Comparison of ENCODE assay signal across 8 mouse cellular contexts in genomic region chr4:133014088-133014487, GRCm38 (mm10). TPM values are rescaled to one million over a fixed set of nuclear protein-coding genes. Genes with fewer than 3 reads are reported as not detected.
A peak's percentile ranks its signal among the peaks of the same experiment; 100 is the strongest.
DNase-seq lines count a peak whose midpoint lies in the region; ATAC-seq lines count a peak whose summit lies in the region.

No protein-coding gene starts in this region.

- peaks cover 7% of the 10 kb centered on the region; the same call in 1 of the 2 replicates for H3K27me3 ChIP-seq in heart, embryonic 12.5 days (replicated peaks)
- H3K27me3 ChIP-seq in forebrain, embryonic 12.5 days = peaks cover 20% of the 10 kb centered on the region
- H3K27me3 ChIP-seq in liver, embryonic 12.5 days (replicated peaks) = peaks cover 47% of the 10 kb centered on the region

- peak overlapping the region; percentile 96 for H3K27ac ChIP-seq in heart, embryonic 12.5 days (ENCODE audit: poor library complexity, severe bottlenecking)
- H3K27ac ChIP-seq in forebrain, embryonic 12.5 days = no peak overlapping the region
- peak overlapping the region; percentile 89 for H3K27ac ChIP-seq in liver, embryonic 12.5 days

- H3K36me3 ChIP-seq in heart, embryonic 12.5 days = 0 out of 2 replicates have a peak, but pooled peaks cover 5% of the 10 kb centered on the region
- H3K36me3 ChIP-seq in forebrain, embryonic 12.5 days (replicated peaks) = no peaks in the 10 kb centered on the region; the same call in 1 of the 2 replicates
- no peaks in the 10 kb centered on the region for H3K36me3 ChIP-seq in liver, embryonic 12.5 days

- H3K9me3 ChIP-seq in heart, embryonic 12.5 days (replicated peaks) = no peaks in the 10 kb centered on the region
- H3K9me3 ChIP-seq in forebrain, embryonic 12.5 days = no peaks in the 10 kb centered on the region
- H3K9me3 ChIP-seq in liver, embryonic 12.5 days (replicated peaks) = no peaks in the 10 kb centered on the region

- WGBS in heart, embryonic 12.5 days = 27% methylated on average over 5 of the region's 5 CpGs
- WGBS in forebrain, embryonic 12.5 days = 25% methylated on average over 5 of the region's 5 CpGs
- WGBS in liver, embryonic 12.5 days (ENCODE audit: insufficient replicate concordance) = 33% methylated on average over 5 of the region's 5 CpGs

- intact Hi-C loops in left cerebral cortex, postnatal 36 days (cut with DNase I) = loop anchor here (5.0 kb wide), 2 partner anchors 113 to 198 kb away; partner anchors contain the start of genes Cd164l2 and Gpr3

- peak overlapping the region; percentile 99 for H3K9ac ChIP-seq in heart, embryonic 12.5 days
- peak overlapping the region; percentile 95 for H3K9ac ChIP-seq in forebrain, embryonic 12.5 days
- 0 out of 2 replicates have a peak overlapping the region, but pooled peaks have one; percentile 87 for H3K9ac ChIP-seq in liver, embryonic 12.5 days

- H3K4me3 ChIP-seq in heart, embryonic 12.5 days = peak overlapping the region; percentile 90
- H3K4me3 ChIP-seq in forebrain, embryonic 12.5 days (replicated peaks) = peak overlapping the region; percentile 95
- no peak overlapping the region for H3K4me3 ChIP-seq in liver, embryonic 12.5 days

- no peak for ATAC-seq in heart, embryonic 12.5 days (ENCODE audit: insufficient number of reproducible peaks, low FRiP score)
- no peak for ATAC-seq in forebrain, embryonic 12.5 days (ENCODE audit: low FRiP score)
- ATAC-seq in liver, embryonic 12.5 days = no peak
- ATAC-seq in erythroid progenitor cell, adult 5-6 weeks (replicated peaks; ENCODE audit: low FRiP score, poor library complexity, severe bottlenecking) = no peak

- peaks cover 71% of the 10 kb centered on the region for H3K4me1 ChIP-seq in heart, embryonic 12.5 days (replicated peaks)
- peaks cover 76% of the 10 kb centered on the region for H3K4me1 ChIP-seq in forebrain, embryonic 12.5 days
- H3K4me1 ChIP-seq in liver, embryonic 12.5 days = peaks cover 82% of the 10 kb centered on the region

- peak overlapping the region; percentile 97 for H3K4me2 ChIP-seq in heart, embryonic 12.5 days
- peak overlapping the region; percentile 86 for H3K4me2 ChIP-seq in forebrain, embryonic 12.5 days
- peak overlapping the region; percentile 99 for H3K4me2 ChIP-seq in liver, embryonic 12.5 days

- DNase-seq in heart, adult 8-10 months (ENCODE audit: low spot score) = no peak
- peak; percentile 60 for DNase-seq in brain, adult 2 months (ENCODE audit: low read depth, low spot score)
- no peak for DNase-seq in spleen, postnatal 36 days (ENCODE audit: low spot score in 2 of 2)
- DNase-seq in left cerebral cortex, postnatal 36 days (ENCODE audit: low spot score in 2 of 2) = no peak

RNA-seq across cellular contexts. Expression of gene Ahdc1, which starts 3.0 kb away (rescaled TPM):
- 11.6 and 11.7 TPM in 2 replicates for polyA plus RNA-seq in heart, embryonic 12.5 days (2016; fragmentation: Nextera tagmentation; extraction: Ambion mirVana)
- 10 to 100 TPM; 37.5 to 52.5 (median 45.0) TPM for total RNA-seq in heart, adult 8-10 months (2022)
- 7.2 and 8.1 TPM in 2 replicates for polyA plus RNA-seq in forebrain, embryonic 12.5 days (2016; fragmentation: Nextera tagmentation; extraction: Ambion mirVana)
- polyA plus RNA-seq in liver, embryonic 12.5 days (2016; fragmentation: Nextera tagmentation; extraction: Ambion mirVana) = 2.9 and 3.2 TPM in 2 replicates
- total RNA-seq in left cerebral cortex, postnatal 36 days (2021) = 100 to 1,000 TPM in 1 of 2 experiments, 10 to 100 TPM in 1; 91.3 to 110 TPM
- total RNA-seq in erythroid progenitor cell, adult 5-6 weeks (2015; ENCODE audit: low replicate concordance) = 2.9 TPM in 2 replicates
- total RNA-seq in erythroid progenitor cell, adult 5-6 weeks (2017; ENCODE audit: low replicate concordance) = 0.26 TPM in 1 of 2 replicates, not detected in the other

RNA-seq across cellular contexts. Expression of gene Fgr, which starts 40.2 kb away (rescaled TPM):
- 0.19 and 0.23 TPM in 2 replicates for polyA plus RNA-seq in heart, embryonic 12.5 days (2016; fragmentation: Nextera tagmentation; extraction: Ambion mirVana)
- 1 to 10 TPM in 1 of 4 experiments, under 1 TPM in 3; 0.14 to 2.5 (median 0.49) TPM for total RNA-seq in heart, adult 8-10 months (2022)
- 0.12 and 0.20 TPM in 2 replicates for polyA plus RNA-seq in forebrain, embryonic 12.5 days (2016; fragmentation: Nextera tagmentation; extraction: Ambion mirVana)
- polyA plus RNA-seq in liver, embryonic 12.5 days (2016; fragmentation: Nextera tagmentation; extraction: Ambion mirVana) = 0.60 and 0.73 TPM in 2 replicates
- total RNA-seq in left cerebral cortex, postnatal 36 days (2021) = under 1 TPM in 1 of 2 experiments, not detected in 1; 0.17 TPM
- total RNA-seq in erythroid progenitor cell, adult 5-6 weeks (2015; ENCODE audit: low replicate concordance) = 8.4 and 12.6 TPM in 2 replicates
- 7.8 and 9.7 TPM in 2 replicates for total RNA-seq in erythroid progenitor cell, adult 5-6 weeks (2017; ENCODE audit: low replicate concordance)

Comparison
In these comparisons a context has a peak if more than half of its experiments do, and no peak if none do; other contexts are left out.
1. RNA of gene Ahdc1, which starts 3.0 kb away (total RNA-seq): 91.3 to 110 TPM in left cerebral cortex, postnatal 36 days and 37.5 to 52.5 TPM in heart, adult 8-10 months; 0.26 to 2.9 TPM in erythroid progenitor cell, adult 5-6 weeks; every median in the first group is over 4 times any median in the second.
2. Peak in every context shown above with its lines, with median percentiles within 50 percentile points of each other: H3K4me2 ChIP-seq and H3K9ac ChIP-seq.